In the genomic region with DNA sequence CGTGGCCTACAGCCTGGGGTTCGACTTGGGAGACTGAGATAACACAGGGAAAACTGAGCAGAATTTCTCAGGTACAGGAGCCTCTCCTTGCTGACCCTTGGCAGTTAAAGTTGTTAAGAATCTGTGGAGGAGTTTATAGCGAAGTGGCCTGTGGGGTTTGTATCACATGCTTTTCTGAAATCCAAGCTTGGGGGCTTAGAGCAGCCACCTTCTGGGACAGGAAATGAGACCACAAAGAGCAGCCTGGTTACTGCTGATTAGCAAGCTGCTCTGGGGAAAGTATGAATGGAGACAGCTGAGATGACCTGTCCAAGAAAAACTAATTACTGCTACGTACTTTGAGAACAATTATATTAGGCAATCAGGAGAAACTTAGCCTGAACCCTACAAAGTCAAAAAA, we compare ENCODE assay signal across 13 mouse cellular contexts.
DNase-seq lines count a peak whose midpoint lies in the region; ATAC-seq and TF ChIP-seq lines count a peak whose summit lies in the region.
"Had no signal": no experiment of that assay in that cellular context is flagged by ENCODE, and none has a peak within 500 bp of the region (broad histone marks: within the 10 kb centered on the region; RNA-seq: fewer than 3 reads in every experiment).

No protein-coding gene starts in this region.

- intact Hi-C loops in heart, postnatal 14 days (cut with DNase I): no loop called here

- no peak overlapping the region for H3K9ac ChIP-seq in forebrain, embryonic 12.5 days
- no peak overlapping the region for H3K9ac ChIP-seq in forebrain, postnatal 0 days
- no peak overlapping the region for H3K9ac ChIP-seq in heart, postnatal 0 days (replicated peaks; ENCODE audit: low read depth, low read length)
- H3K9ac ChIP-seq: intestine, embryonic 15.5 days had no signal

- H3K27ac ChIP-seq in forebrain, embryonic 12.5 days: peak overlapping the region; percentile 59; the same call in 1 of the 2 replicates
- H3K27ac ChIP-seq in forebrain, postnatal 0 days (ENCODE audit: low read depth, low read length): no peak overlapping the region
- H3K27ac ChIP-seq in heart, postnatal 0 days (ENCODE audit: low read depth): peak overlapping the region; percentile 23; the same call in 1 of the 2 replicates
- H3K27ac ChIP-seq: intestine, embryonic 15.5 days had no signal

- 36% methylated on average over 4 of the region's 4 CpGs for WGBS in forebrain, embryonic 12.5 days
- WGBS in forebrain, postnatal 0 days: 35% methylated on average over 4 of the region's 4 CpGs
- WGBS in heart, postnatal 0 days: 31% methylated on average over 4 of the region's 4 CpGs

- peaks cover 14% of the 10 kb centered on the region; the same call in 1 of the 2 replicates for H3K36me3 ChIP-seq in forebrain, embryonic 12.5 days (replicated peaks)
- 0 out of 2 replicates have a peak, but pooled peaks cover 8% of the 10 kb centered on the region for H3K36me3 ChIP-seq in forebrain, postnatal 0 days (ENCODE audit: insufficient read depth)
- H3K36me3 ChIP-seq in heart, postnatal 0 days (replicated peaks; ENCODE audit: control insufficient read depth, insufficient read depth, low read length): no peaks in the 10 kb centered on the region; the same call in 1 of the 2 replicates
- H3K36me3 ChIP-seq: intestine, embryonic 15.5 days had no signal

- no peak for DNase-seq in forebrain, postnatal 0 days
- no peak for DNase-seq in heart, postnatal 0 days (ENCODE audit: low spot score)
- no peak for DNase-seq in heart, postnatal 14 days
- DNase-seq in 416B (ENCODE audit: low read depth): peak; percentile 58
- DNase-seq in forelimb bud, embryonic 11.5 days (ENCODE audit: low read depth, low spot score): peak; percentile 51
- no peak for DNase-seq in spleen, postnatal 4 days (ENCODE audit: low spot score in 2 of 2)
- no peak for DNase-seq in frontal cortex, postnatal 14 days (ENCODE audit: low spot score in 2 of 2)
- DNase-seq: cerebellum, adult 2 months; gastrocnemius, postnatal 36 days; lung, adult 18-20 months; thymus, postnatal 25 days had no signal

- no peaks in the 10 kb centered on the region for H3K9me3 ChIP-seq in forebrain, embryonic 12.5 days
- no peaks in the 10 kb centered on the region for H3K9me3 ChIP-seq in forebrain, postnatal 0 days (ENCODE audit: low read length)
- no peaks in the 10 kb centered on the region for H3K9me3 ChIP-seq in heart, postnatal 0 days (replicated peaks; ENCODE audit: control insufficient read depth, low read length)
- H3K9me3 ChIP-seq: intestine, embryonic 15.5 days had no signal

- no peak overlapping the region for H3K4me2 ChIP-seq in forebrain, embryonic 12.5 days
- no peak overlapping the region for H3K4me2 ChIP-seq in forebrain, postnatal 0 days (ENCODE audit: low read depth)
- H3K4me2 ChIP-seq in heart, postnatal 0 days (ENCODE audit: low read depth, low read length): no peak overlapping the region
- H3K4me2 ChIP-seq: intestine, embryonic 15.5 days had no signal

- TF ChIP-seq CTCF in forebrain, postnatal 0 days (IDR thresholded peaks at IDR 0.05; ENCODE audit: low read depth): no peak
- TF ChIP-seq CTCF in heart, postnatal 0 days (IDR thresholded peaks at IDR 0.05; ENCODE audit: low read depth): no peak

- peaks cover 32% of the 10 kb centered on the region for H3K4me1 ChIP-seq in forebrain, embryonic 12.5 days
- H3K4me1 ChIP-seq in forebrain, postnatal 0 days (ENCODE audit: insufficient read depth): peaks cover 17% of the 10 kb centered on the region
- peaks cover 38% of the 10 kb centered on the region for H3K4me1 ChIP-seq in heart, postnatal 0 days (ENCODE audit: control insufficient read depth, insufficient read depth)
- H3K4me1 ChIP-seq: intestine, embryonic 15.5 days had no signal

- no peak for ATAC-seq in forebrain, embryonic 12.5 days (ENCODE audit: low FRiP score)
- ATAC-seq in forebrain, postnatal 0 days: no peak
- ATAC-seq in heart, postnatal 0 days (ENCODE audit: insufficient read depth, low read depth): peak; percentile 25; the same call in 1 of the 2 replicates
- ATAC-seq: intestine, embryonic 15.5 days had no signal

- no peaks in the 10 kb centered on the region for H3K27me3 ChIP-seq in forebrain, embryonic 12.5 days
- H3K27me3 ChIP-seq in forebrain, postnatal 0 days (ENCODE audit: insufficient read depth, low read length): no peaks in the 10 kb centered on the region
- H3K27me3 ChIP-seq in heart, postnatal 0 days (ENCODE audit: control insufficient read depth, insufficient read depth, low read length): no peaks in the 10 kb centered on the region
- H3K27me3 ChIP-seq: intestine, embryonic 15.5 days had no signal

- no peak overlapping the region for H3K4me3 ChIP-seq in forebrain, embryonic 12.5 days (replicated peaks)
- no peak overlapping the region for H3K4me3 ChIP-seq in forebrain, postnatal 0 days (ENCODE audit: low read depth, low read length)
- no peak overlapping the region for H3K4me3 ChIP-seq in heart, postnatal 0 days (ENCODE audit: low read depth, low read length)
- H3K4me3 ChIP-seq: intestine, embryonic 15.5 days had no signal

- TF ChIP-seq EP300 in heart, postnatal 0 days (IDR thresholded peaks at IDR 0.05; ENCODE audit: low read depth): no peak

Comparison
In these comparisons a context has a peak if more than half of its experiments do, and no peak if none do; other contexts are left out.
1. DNase-seq: peak in 416B (single experiment) and forelimb bud, embryonic 11.5 days (single experiment); none in forebrain, postnatal 0 days (single experiment), heart, postnatal 0 days (single experiment), heart, postnatal 14 days (0 of 2), spleen, postnatal 4 days (0 of 2) and frontal cortex, postnatal 14 days (0 of 2).